Mouse (Mus musculus): ENCODE results near the gene Kif1b. TPM values are rescaled to one million over a fixed set of nuclear protein-coding genes. Genes with fewer than 3 reads are reported as not detected.

Kif1b gene
- polyA plus RNA-seq (2014; fragmentation: Illumina TruSeq; extraction: RNeasy Lipid Tissue Mini Kit (QIAGEN cat#74804); ENCODE audit: insufficient read depth, low read depth, low replicate concordance) = 14.1 TPM

GRCm38 (mm10) chr4:149307596-149308490 lies at the start of gene Kif1b:
Gene Kif1b, minus strand, starts transcription at chr4:149307693.

DNA sequence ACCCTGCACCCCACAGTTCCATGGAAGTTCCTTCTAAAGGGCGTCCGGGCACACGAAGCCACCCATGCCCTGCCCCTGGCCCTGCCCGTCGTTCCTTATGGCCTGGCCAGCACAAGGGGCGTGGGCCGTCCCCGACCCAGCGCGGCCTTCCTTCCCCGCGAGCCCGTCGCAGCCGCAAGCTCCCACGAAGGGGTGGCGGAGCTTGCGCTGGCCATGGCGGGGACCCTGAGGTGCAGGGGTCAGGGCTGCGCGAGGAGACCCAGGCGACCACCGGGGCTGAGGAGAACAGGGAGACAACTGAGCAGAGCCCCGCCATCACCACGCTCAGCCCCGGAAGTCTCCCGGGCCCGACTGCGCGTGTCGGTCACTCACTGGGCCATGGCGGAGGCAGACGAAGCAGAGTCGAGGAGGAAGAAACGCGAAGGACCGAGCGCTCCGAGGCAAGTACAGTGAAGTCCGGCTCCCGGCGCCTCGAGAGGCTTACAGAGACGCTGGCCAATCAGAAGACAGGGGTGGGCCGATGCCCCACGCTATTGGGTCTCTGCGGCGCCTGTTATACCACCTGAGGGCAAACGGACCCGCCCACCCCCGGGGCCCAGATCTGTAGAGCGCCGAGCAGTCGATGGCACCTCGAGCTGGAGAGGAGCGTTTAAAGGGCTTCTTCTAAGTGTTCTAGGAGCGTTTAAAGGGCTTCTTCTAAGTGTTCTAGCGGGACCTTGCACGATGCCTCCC lies 141.1 kb downstream of the Kif1b start, which contains the start of gene Pgd:
Gene Pgd, minus strand, starts transcription at position 557 of the 732 bp plus-strand sequence.

GRCm38 (mm10) chr4:149136982-149137770 lies 170.3 kb downstream of the Kif1b start, which contains the start of gene Cenps:
Gene Cenps, minus strand, starts transcription at chr4:149137629.

GRCm38 (mm10) chr4:149126663-149127062 lies 180.8 kb downstream of the Kif1b start, which contains the start of gene Cort:
Gene Cort, minus strand, starts transcription at chr4:149126763.

Other genes starting within 250 kb of the Kif1b start
- 23.7 TPM for gene Pex14, start 207.8 kb downstream of the Kif1b start, polyA plus RNA-seq (2014; fragmentation: Illumina TruSeq; extraction: RNeasy Lipid Tissue Mini Kit (QIAGEN cat#74804); ENCODE audit: insufficient read depth, low read depth, low replicate concordance)
- 10.8 TPM for gene Dffa, start 203.5 kb downstream of the Kif1b start, polyA plus RNA-seq (2014; fragmentation: Illumina TruSeq; extraction: RNeasy Lipid Tissue Mini Kit (QIAGEN cat#74804); ENCODE audit: insufficient read depth, low read depth, low replicate concordance)
- not detected for gene Cort, start 180.9 kb downstream of the Kif1b start, polyA plus RNA-seq (2014; fragmentation: Illumina TruSeq; extraction: RNeasy Lipid Tissue Mini Kit (QIAGEN cat#74804); ENCODE audit: insufficient read depth, low read depth, low replicate concordance)
- 2.0 TPM for gene Cenps, start 170.1 kb downstream of the Kif1b start, polyA plus RNA-seq (2014; fragmentation: Illumina TruSeq; extraction: RNeasy Lipid Tissue Mini Kit (QIAGEN cat#74804); ENCODE audit: insufficient read depth, low read depth, low replicate concordance)
- gene Pgd, start 140.9 kb downstream of the Kif1b start, polyA plus RNA-seq (2014; fragmentation: Illumina TruSeq; extraction: RNeasy Lipid Tissue Mini Kit (QIAGEN cat#74804); ENCODE audit: insufficient read depth, low read depth, low replicate concordance) = 76.2 TPM
- 15.5 TPM for gene Ube4b, start 119.1 kb upstream of the Kif1b start, polyA plus RNA-seq (2014; fragmentation: Illumina TruSeq; extraction: RNeasy Lipid Tissue Mini Kit (QIAGEN cat#74804); ENCODE audit: insufficient read depth, low read depth, low replicate concordance)
- 3.6 TPM for gene Rbp7, start 147.3 kb upstream of the Kif1b start, polyA plus RNA-seq (2014; fragmentation: Illumina TruSeq; extraction: RNeasy Lipid Tissue Mini Kit (QIAGEN cat#74804); ENCODE audit: insufficient read depth, low read depth, low replicate concordance)
- not detected for gene Tmem274, start 169.7 kb upstream of the Kif1b start, polyA plus RNA-seq (2014; fragmentation: Illumina TruSeq; extraction: RNeasy Lipid Tissue Mini Kit (QIAGEN cat#74804); ENCODE audit: insufficient read depth, low read depth, low replicate concordance)
- gene Nmnat1, start 177.5 kb upstream of the Kif1b start, polyA plus RNA-seq (2014; fragmentation: Illumina TruSeq; extraction: RNeasy Lipid Tissue Mini Kit (QIAGEN cat#74804); ENCODE audit: insufficient read depth, low read depth, low replicate concordance) = 4.0 TPM
- gene Lzic, start 177.5 kb upstream of the Kif1b start, polyA plus RNA-seq (2014; fragmentation: Illumina TruSeq; extraction: RNeasy Lipid Tissue Mini Kit (QIAGEN cat#74804); ENCODE audit: insufficient read depth, low read depth, low replicate concordance) = 11.6 TPM
- gene Ctnnbip1, start 210.5 kb upstream of the Kif1b start, polyA plus RNA-seq (2014; fragmentation: Illumina TruSeq; extraction: RNeasy Lipid Tissue Mini Kit (QIAGEN cat#74804); ENCODE audit: insufficient read depth, low read depth, low replicate concordance) = 8.1 TPM